Mouse (Mus musculus) gastrocnemius, postnatal 25 days (tissue): ENCODE data around the gene Nat8l. TPM values are rescaled to one million over a fixed set of nuclear protein-coding genes. Genes with fewer than 3 reads are reported as not detected.

Source experiments
- DNase-seq: peaks from one replicate; pipeline ENCODE4 v3.0.0; 2022
- total RNA-seq, 2 experiments: library from RNA; stranded (reverse); gene quantifications; 1 replicate in 1 of 2; 2 replicates in 1 of 2; pipeline ENCODE4 v1.2.3; 2021

Nat8l gene
- total RNA-seq, 2 experiments from 2014 or later: 0.08 to 0.59 TPM

DNA sequence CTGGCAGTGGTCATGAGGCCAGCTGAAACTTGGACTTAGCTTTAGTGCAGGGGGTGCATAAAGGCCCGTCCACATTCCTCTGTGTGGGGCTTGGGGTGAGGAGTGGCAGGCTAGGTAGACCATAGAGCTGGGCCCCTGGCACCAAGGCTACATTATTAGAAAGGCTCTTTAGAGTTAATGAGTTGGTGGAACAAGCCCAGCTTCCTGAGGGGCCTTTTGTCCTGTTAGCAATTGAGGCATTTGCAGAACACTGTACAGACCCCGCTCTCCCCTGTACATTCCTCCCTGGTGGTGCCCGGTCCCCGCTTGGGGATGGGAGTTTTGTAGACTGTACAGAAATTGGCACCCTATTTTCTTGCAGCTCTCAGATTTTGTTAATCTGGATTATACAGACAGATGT lies 6.9 kb downstream of the Nat8l start:
- DNase-seq: peak; percentile 0

DNA sequence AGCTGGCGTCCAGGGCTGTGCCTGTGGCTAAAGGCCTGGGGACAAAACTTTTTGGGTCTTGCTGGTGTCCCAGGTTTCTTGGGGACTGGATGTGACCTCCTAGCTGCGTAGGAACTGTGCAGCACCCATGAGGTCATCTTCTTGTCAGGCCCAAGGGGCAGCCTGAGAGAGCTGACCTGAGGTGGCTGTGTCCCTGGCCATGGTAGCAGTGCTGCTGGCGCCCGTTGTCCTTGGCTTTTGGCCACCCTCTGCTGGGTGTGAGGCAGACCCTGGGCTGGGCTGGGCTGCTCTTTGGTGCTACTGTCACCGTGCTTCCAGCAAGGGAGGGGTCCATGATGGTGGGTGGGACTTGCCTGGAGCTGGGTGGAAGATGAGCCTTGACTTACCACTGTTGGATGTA lies 8.8 kb downstream of the Nat8l start:
- no peak for DNase-seq

DNA sequence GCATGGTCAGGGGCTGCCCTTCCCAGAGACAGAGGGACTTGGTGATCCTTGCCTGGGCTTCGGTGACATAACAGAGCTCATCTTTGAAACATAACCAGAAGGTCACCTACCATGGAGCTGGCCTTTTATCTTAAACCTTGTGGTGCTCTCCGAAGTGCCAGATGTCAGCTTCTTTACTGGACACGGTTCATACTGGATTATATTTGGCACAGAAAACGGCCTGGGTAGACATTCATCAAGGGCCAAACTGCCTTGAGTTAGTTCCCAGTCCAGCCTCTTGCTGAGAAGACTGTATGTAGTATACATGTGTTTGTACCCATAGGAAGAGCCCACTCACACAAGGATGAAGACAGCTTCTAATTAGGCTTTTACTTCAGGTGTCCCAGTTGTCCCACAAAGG lies 11.0 kb downstream of the Nat8l start:
- DNase-seq: no peak

DNA sequence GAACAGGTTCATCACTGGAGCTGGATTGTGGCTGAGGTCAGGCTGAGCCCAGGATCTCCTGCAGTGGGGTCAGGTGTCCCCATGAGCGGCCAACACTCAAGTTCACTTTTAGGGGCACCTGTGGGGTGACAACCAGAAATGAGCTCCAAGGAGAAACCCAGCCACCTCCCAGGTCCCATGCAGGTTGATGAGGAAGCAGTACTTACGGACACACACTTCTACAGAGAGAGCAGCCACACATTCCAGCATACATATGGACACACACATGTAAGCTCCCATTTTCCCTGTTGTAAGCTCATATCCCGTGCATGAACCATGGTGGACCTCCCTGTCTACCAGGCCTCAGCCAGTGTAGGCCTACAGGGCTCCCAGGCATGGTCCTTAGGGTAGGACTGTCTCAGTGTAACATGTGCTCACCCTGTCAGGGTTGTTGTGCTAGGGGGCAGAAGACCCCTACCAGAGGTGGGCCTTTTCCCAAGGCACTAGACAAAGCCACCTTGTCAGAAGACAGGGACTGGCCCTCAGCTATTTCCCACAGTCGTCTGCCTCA lies 11.7 kb downstream of the Nat8l start:
- DNase-seq: no peak

DNA sequence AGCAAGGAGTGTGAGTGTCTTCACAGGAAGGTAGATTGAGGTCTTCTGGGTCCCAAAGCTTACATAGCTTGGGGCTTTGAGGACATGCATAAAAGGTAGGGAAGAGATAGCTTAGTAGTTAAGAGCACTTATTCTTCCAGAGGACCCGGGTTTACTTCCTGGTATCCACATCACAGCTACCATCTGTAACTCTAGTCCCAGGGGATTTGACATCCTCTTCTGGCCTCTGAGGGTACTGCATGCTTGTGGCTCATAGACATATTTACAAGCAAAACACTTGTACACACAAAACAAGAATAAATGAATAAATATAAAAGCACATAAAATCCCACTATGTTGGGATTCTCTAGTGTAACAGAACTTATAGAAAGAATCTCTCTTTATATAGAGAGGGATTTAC lies 18.9 kb downstream of the Nat8l start:
- no peak for DNase-seq

DNA sequence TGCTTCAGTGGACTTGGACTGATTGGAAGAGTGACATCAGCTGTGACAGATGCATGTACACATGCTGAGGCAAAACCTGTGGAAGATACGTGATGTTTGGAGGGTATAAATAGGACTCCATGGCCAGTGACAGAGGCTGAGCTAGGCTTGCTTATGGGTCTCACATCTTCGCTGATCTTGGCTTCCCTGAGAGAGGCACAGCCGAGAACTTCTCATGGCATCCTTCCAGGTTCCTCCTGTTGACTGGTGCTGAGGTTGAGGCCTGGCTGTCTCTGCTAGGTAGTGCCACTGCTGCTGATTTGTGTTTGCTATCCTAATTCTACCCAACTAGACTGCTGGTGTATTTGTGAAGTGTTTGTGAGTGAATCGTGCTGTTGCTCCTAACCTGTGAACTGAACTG lies 23.2 kb downstream of the Nat8l start:
- no peak for DNase-seq

DNA sequence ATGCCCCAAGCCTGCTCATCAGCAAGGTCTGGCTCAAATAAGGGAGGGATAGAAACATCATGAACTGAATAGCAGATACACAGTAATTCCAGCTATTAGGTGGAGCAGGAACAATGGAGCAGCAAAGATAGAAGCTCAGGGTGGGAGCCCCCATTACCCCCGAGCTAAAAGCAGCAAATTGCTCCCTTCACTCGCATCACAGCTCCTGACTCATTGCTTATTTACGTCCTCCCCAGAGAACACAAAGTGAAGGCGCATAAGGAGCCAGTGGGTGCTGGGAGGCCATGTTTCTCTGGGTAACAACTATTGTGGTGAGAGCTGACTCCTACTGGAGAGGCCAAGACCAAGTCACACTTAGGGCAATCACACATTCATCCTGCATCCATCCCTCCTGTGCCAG lies 34.3 kb downstream of the Nat8l start:
- DNase-seq: no peak

DNA sequence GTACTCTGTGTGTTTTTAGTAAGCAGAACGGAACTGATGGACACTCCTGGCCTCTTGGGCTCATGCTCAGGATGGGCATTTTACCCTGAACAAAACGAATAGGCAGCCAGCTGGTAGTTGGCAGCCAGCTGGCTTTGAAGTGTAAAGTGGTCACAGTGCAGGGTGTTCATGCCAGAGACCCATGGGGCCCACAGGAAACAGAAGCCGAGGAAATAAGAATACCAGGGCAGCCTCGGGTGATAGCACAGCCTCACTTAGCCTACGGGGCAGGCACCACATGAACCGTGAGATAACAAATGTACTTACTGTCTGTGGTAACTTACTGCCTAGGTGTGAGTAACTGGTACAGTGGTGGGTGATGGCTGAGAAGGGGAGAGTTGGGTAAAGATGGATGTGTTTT lies 35.2 kb downstream of the Nat8l start:
- no peak for DNase-seq

DNA sequence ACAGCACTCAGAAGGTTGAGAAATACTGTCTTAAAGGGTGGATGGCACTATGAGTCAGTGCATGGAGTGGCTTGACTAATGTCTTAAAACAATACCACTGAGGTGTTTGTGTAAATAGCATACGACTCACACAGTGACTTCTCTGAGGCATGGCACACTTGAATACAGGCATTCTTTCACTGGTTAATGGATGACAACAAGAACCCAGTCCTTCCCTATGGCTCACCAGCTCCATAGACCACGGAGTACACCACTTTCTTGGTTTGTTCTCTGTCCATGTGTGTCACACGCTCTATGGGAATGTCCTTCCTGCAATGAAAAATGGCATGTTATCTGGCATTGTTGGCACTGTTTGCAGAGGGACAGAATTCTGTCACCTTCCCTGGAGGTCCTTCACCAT lies 36.7 kb downstream of the Nat8l start:
- DNase-seq: no peak

Other genes with a start within 250 kb of the Nat8l start
- 10 to 100 TPM; 81.0 to 83.2 TPM for gene Letm1, start 213.2 kb upstream of the Nat8l start, total RNA-seq
- gene Nsd2, start 175.3 kb upstream of the Nat8l start, total RNA-seq: 10 to 100 TPM; 10.1 TPM
- 1 to 10 TPM; 4.7 to 6.6 TPM for gene Nelfa, start 59.6 kb upstream of the Nat8l start, total RNA-seq
- gene Gm1673, start 12.6 kb upstream of the Nat8l start, total RNA-seq: not detected
- gene Poln, start 173.5 kb downstream of the Nat8l start, total RNA-seq: under 1 TPM in 1 of 2 experiments, not detected in 1; 0.87 TPM
- 1 to 10 TPM; 3.4 to 3.7 TPM for gene Haus3, start 173.5 kb downstream of the Nat8l start, total RNA-seq
- 10 to 100 TPM; 27.2 to 43.3 TPM for gene Mxd4, start 191.7 kb downstream of the Nat8l start, total RNA-seq